In genomic region chr12:95394991-95395530, GRCm38 (mm10) we compare ENCODE assay signal across 18 mouse cellular contexts.
A peak's percentile ranks its signal among the peaks of the same experiment; 100 is the strongest.
DNase-seq lines count a peak whose midpoint lies in the region; ATAC-seq and TF ChIP-seq lines count a peak whose summit lies in the region.
"Had no signal": no experiment of that assay in that cellular context is flagged by ENCODE, and none has a peak within 500 bp of the region (broad histone marks: within the 10 kb centered on the region; RNA-seq: fewer than 3 reads in every experiment).

No protein-coding gene starts in this region.

- DNase-seq in cerebellum, postnatal 25 days: peak; percentile 2
- DNase-seq in hindbrain, postnatal 0 days (ENCODE audit: low spot score): no peak
- DNase-seq in right cerebral cortex, adult 18-20 months: peak; percentile 2
- no peak for DNase-seq in right cerebral cortex, postnatal 4 days
- DNase-seq in gastrocnemius, postnatal 14 days: no peak
- DNase-seq: adrenal gland, adult 2 months; adrenal gland, postnatal 25 days; cerebellum, adult 11 months; cerebellum, adult 9-10 months; heart, adult 2 months; kidney, adult 18-20 months had no signal

- no peak overlapping the region for H3K9ac ChIP-seq in hindbrain, postnatal 0 days (replicated peaks; ENCODE audit: low read length)
- no peak overlapping the region for H3K9ac ChIP-seq in hindbrain, embryonic 13.5 days
- H3K9ac ChIP-seq: embryonic facial prominence, embryonic 12.5 days; forebrain, embryonic 15.5 days; intestine, embryonic 15.5 days had no signal

- intact Hi-C loops in gastrocnemius, postnatal 14 days (cut with DNase I; ENCODE audit: low total_unique reads): no loop called here

- ATAC-seq in cerebellum, adult (ENCODE audit: insufficient number of reproducible peaks, low FRiP score, low TSS enrichment): no peak
- peak; percentile 45; the same call in 1 of the 2 replicates for ATAC-seq in hindbrain, postnatal 0 days
- no peak for ATAC-seq in hindbrain, embryonic 13.5 days (ENCODE audit: low FRiP score)
- ATAC-seq: forebrain, embryonic 15.5 days; intestine, embryonic 15.5 days had no signal

- H3K9me3 ChIP-seq in hindbrain, postnatal 0 days (ENCODE audit: low read length): no peaks in the 10 kb centered on the region
- no peaks in the 10 kb centered on the region for H3K9me3 ChIP-seq in hindbrain, embryonic 13.5 days
- H3K9me3 ChIP-seq: embryonic facial prominence, embryonic 12.5 days; forebrain, embryonic 15.5 days; intestine, embryonic 15.5 days had no signal

- TF ChIP-seq CTCF in hindbrain, postnatal 0 days (IDR thresholded peaks at IDR 0.05; ENCODE audit: low read depth): no peak

- 41% methylated on average over 2 of the region's 2 CpGs for WGBS in hindbrain, postnatal 0 days
- 49% methylated on average over 2 of the region's 2 CpGs for WGBS in hindbrain, embryonic 13.5 days

- H3K4me2 ChIP-seq in hindbrain, postnatal 0 days (ENCODE audit: low read depth, low read length): no peak overlapping the region
- no peak overlapping the region for H3K4me2 ChIP-seq in hindbrain, embryonic 13.5 days
- H3K4me2 ChIP-seq: embryonic facial prominence, embryonic 12.5 days; forebrain, embryonic 15.5 days; heart, embryonic 11.5 days; intestine, embryonic 15.5 days had no signal

- no peak overlapping the region for H3K27ac ChIP-seq in hindbrain, postnatal 0 days
- no peak overlapping the region for H3K27ac ChIP-seq in hindbrain, embryonic 13.5 days
- H3K27ac ChIP-seq: embryonic facial prominence, embryonic 12.5 days; forebrain, embryonic 15.5 days; heart, adult 2 months; intestine, embryonic 15.5 days had no signal

- H3K36me3 ChIP-seq in hindbrain, postnatal 0 days (ENCODE audit: insufficient read depth, low read length): no peaks in the 10 kb centered on the region
- no peaks in the 10 kb centered on the region for H3K36me3 ChIP-seq in hindbrain, embryonic 13.5 days
- H3K36me3 ChIP-seq: embryonic facial prominence, embryonic 12.5 days; forebrain, embryonic 15.5 days; intestine, embryonic 15.5 days had no signal

- no peaks in the 10 kb centered on the region for H3K4me1 ChIP-seq in hindbrain, postnatal 0 days (ENCODE audit: insufficient read depth, low read length)
- no peaks in the 10 kb centered on the region; the same call in 1 of the 2 replicates for H3K4me1 ChIP-seq in hindbrain, embryonic 13.5 days (replicated peaks)
- H3K4me1 ChIP-seq: embryonic facial prominence, embryonic 12.5 days; intestine, embryonic 15.5 days had no signal

- H3K27me3 ChIP-seq in hindbrain, postnatal 0 days (ENCODE audit: insufficient read depth, low read length): no peaks in the 10 kb centered on the region
- no peaks in the 10 kb centered on the region for H3K27me3 ChIP-seq in hindbrain, embryonic 13.5 days
- H3K27me3 ChIP-seq: CH12.LX; embryonic facial prominence, embryonic 12.5 days; forebrain, embryonic 15.5 days; intestine, embryonic 15.5 days had no signal

- H3K4me3 ChIP-seq in hindbrain, postnatal 0 days (ENCODE audit: low read length): no peak overlapping the region
- H3K4me3 ChIP-seq in hindbrain, embryonic 13.5 days: no peak overlapping the region
- H3K4me3 ChIP-seq: embryonic facial prominence, embryonic 12.5 days; forebrain, embryonic 15.5 days; heart, adult 2 months; intestine, embryonic 15.5 days had no signal

Comparison
In these comparisons a context has a peak if more than half of its experiments do, and no peak if none do; other contexts are left out.
1. DNase-seq: peak in cerebellum, postnatal 25 days (2 of 2) and right cerebral cortex, adult 18-20 months (single experiment); none in hindbrain, postnatal 0 days (single experiment), right cerebral cortex, postnatal 4 days (single experiment) and gastrocnemius, postnatal 14 days (single experiment).